Mouse (Mus musculus): ENCODE results near the gene Itga11. TPM values are rescaled to one million over a fixed set of nuclear protein-coding genes. Genes with fewer than 3 reads are reported as not detected.
A peak's percentile ranks its signal among the peaks of the same experiment; 100 is the strongest.
"Not testable (repeated sequence)": the region's sequence is repeated elsewhere in the genome, so short reads cannot be mapped to it uniquely, and the experiment has no call there.

The Itga11 gene
- total RNA-seq (2021) = 1.3 and 1.9 TPM in 2 replicates
- long read RNA-seq, experiment 1, partial matches to known transcripts = 3 of 4 reads
- long read RNA-seq, experiment 1, other reads (novel, unspliced or antisense) = 1 of 4 reads
- long read RNA-seq, experiment 2, partial matches to known transcripts = 3 of 3 reads
- long read RNA-seq, experiment 2, other reads (novel, unspliced or antisense) = 0 of 3 reads

DNA sequence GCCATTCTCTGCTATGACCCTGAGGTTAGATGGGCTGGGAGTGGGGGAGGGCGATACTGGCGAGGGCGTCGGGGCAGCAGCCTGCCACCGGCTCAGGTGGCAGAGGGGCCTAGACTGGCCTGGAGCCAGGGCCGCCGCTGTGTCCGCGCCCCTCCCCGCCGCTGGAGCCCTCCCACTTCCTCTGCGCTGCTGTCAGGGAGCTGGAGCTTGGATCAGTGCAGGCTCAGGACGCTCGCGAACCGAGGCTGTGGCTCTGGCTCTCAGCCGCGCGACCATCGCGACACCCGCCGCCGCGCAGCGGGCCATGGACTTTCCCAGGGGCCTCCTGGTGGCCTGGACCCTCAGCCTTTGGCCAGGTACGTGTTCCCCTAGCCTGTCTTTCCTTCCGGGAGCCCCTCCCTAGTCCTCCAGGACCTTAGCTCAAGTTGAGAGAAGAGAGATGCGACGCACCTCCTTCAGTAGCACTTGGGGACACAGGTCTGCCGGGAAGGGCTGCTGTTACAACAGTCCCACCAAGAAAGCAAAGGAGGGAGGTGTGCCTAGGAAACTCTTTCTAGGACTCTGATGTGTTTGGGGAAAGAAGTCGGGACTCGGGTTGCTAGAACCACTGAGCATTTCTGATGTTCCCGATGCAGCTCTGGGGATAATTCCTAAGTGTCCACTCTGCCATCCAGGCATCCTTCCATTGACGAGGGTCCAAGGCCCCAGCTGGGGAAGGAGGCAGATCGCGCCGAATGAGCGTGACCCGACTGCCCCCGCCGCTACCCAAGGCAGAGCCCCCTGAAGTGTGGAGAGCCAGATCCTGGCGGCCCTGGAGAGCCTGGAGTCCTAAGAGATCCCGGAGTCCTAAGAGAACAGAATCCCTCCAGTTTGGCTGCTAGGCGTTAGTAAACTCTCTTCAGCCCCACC lies at the start of gene Itga11:
Gene Itga11 (plus strand): TSS at position 186 of the 909 bp plus-strand sequence.
- peak; percentile 38 for DNase-seq

DNA sequence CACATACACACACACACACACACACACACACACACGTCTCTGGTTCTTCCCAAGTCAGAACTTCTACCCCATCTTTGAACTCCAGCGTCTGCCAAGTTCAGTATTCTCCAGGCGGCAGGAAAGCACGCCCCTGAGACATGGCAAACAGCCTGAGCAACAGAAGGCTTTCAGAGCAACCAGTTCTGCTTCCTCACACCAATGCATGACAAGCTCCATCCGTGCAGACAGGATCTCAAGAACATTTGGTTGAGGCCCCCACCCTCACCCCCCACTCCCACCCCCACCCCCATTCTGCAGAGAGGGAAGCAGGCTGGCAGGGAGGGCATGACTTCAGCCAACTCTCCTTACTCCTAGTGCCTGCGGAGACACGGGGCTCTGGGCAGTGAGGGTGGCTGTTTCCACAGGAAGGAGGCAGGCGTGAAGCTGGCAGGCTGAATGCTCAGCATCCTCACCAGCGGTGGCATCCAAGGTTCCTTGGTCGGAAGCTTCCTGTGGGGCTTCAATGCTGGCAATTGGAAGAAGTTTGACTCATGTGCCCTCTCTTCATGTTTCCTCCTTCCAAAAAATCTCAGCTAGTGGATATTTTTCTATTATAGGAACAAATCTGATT lies 46.9 kb upstream of the Itga11 start:
- no peak for DNase-seq

DNA sequence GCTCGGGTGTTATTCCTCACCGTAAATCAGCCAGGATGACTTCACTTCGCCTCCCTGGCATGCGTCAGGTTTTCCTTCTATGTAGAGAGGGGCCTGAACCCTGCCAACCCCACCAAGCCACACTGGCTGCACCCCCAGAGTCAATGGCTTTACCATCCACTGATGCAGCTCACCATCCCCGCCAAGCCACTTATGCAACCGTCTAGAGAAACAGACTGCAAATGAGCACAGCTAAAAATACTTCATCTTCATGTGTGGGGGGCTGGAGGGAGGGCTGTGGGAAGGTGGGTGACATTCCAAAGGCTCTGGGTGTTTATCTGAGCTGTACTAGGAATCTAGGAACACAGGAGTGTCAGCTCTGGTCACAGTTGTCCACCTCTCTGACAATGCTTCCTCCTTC lies 45.2 kb upstream of the Itga11 start:
- no peak for DNase-seq

DNA sequence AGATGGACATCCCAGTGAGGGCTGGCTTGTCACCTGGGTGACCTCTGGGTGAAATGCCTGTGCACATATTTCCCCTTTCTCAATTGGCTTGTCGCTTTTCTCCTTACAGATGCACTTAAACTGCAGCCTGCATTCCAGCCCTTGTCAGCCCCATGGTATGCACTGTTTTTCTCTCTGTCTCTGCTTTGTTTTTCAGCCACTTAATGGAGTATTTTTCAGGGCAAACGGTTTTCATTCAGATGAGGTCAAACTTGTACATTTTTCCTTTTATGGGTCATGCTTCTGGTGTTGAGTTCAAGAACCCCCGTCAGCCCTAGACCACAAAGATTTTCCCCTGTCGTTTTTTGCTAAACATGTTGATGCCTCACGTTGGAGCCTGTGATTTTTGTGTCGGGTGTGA lies 39.6 kb upstream of the Itga11 start:
- no peak for DNase-seq

DNA sequence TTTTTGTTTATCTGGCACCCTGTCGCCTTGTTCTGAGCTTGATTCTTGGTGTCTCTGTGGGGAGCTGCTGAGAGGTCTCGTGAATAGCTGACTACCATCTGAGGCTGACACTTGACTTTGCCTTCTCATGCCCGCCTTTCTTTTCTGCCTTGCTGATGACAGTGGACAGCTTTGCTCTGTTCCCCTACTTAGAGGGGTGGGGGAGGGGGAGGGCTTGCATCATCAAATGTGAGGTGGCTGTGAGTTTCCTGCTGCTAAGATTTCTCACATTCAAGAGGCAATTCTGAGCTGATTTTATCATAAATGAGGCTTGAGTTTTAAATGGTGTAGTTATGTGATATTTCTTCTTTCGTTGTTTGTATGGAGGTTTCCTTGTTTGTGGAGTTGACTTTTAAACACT lies 37.9 kb upstream of the Itga11 start:
- no peak for DNase-seq

DNA sequence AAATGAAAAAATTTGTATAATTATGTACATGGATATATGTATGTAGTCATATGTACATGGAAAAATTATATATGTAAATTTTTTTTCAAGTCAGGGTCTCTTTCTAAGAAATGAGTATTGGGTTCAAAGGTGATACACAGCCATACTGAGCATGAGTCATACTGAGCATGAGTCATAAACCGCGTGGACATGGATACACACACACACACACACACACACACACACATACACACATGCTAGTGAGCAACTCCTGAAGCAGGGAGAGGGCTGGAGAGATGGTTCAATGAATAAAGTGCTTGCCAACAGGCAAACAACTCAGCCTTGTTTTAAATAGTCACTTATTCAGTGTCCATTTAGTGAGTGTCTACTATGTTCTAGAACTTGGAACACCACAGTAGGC lies 37.4 kb upstream of the Itga11 start:
- no peak for DNase-seq

DNA sequence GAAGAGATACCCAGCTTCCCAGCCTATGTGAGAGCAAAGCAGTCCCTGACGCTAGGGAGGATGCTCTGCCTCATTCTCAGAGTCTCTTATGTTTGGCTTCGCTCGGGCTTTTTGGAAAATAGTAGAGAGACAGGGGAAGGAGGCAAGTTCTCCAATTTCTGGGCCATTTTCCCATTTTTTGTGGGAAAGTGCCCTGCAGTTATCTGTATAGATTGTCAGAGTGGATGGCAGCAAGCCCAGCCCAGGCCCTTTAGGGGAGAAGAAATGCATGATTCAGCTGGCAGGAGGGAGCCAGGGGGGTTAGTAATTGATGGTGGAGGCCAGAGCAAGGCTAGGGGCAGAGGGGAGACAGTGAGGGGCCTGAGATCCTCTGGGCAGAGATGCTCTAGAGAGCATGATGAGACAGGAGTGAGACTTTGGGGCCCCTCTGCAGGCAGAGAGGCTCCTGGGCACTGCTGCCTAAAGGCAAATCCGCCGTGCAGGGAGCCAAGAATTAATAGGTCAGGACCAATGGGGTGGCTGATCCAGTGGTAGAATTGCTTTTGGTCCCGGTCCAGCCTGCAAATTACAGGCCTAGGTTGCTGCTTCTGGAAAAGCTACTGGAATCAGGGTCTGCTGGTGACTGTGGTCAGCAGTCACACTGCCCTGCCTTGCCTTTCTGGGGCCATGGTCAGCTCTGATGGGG lies 31.8 kb upstream of the Itga11 start:
- no peak for DNase-seq

DNA sequence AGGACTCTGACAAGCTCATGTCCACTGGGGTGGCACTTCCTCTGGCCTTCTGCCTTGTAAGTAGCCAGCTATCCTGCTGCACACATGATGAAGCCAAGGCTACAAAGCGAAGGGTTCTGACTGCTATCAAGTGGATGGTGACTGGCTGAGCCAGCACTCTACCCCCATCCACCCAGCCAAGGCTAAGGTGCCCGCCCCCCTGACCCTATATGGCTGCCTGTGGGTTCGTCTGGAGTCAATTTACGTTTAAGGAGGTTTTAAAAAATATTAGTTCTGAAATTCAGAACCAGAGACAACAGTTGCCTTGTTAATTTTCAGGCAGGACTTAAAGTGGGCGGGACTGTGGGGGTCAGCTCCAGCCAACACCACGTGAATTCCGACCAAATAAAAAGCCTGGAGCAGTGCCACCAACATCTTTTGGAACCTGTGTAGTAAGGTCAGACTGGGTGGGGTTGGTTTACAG lies 30.9 kb upstream of the Itga11 start:
- no peak for DNase-seq

DNA sequence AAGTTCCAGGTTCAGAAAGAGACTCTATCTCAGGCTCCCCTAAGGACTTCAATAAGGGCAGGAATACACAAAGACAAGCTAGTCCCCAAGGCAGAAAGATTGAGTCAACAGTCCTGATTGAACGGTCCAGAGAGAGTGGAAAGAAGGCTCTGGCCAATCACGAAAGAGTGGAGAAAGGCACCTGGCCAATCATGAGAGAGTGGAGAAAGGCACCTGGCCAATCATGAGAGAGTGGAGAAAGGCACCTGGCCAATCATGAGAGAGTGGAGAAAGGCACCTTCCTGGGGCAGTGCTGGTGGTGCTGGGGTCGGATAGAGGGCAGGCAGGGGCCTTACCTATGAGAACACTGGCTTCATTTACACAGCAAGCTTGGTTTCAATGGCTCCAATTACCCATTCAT lies 28.2 kb upstream of the Itga11 start:
- no peak for DNase-seq

DNA sequence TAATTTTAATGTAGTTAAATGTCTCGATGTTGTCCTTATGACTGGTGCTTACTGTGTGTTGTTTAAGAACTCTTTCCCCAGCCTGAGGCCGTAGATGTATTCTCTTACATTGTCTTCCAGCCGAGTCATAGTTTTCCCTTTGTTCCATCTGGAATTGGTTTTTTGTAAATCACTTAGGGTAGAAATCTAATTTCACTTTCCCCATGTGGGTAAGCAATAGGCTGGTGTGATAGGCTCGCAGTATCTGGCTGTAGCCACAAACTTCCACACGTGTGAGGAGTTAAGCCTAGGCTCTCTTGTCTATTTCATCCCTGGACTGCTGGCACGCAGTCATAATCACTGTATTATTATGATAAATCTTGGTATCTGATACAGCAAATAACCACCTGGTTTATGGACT lies 26.9 kb upstream of the Itga11 start:
- no peak for DNase-seq

DNA sequence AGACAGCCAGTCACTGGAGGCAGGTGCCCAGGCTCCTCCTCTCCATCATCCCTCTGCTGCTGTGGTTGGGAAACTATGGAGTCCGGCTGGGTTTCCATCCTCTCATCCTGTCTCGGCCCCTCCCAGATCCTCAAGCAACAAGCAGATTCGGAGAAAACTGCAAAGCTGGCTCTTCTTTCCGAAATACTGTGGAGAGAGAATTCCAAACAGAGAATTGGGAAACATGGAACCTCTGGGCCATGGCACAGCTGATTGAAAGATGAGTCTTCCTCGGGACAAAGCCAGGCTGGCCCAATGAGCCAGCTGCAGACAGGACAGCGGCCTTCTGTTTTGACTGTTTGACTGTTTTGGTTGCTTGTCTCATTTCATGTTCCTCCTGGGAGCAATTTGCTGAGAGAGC lies 23.3 kb upstream of the Itga11 start:
- no peak for DNase-seq

DNA sequence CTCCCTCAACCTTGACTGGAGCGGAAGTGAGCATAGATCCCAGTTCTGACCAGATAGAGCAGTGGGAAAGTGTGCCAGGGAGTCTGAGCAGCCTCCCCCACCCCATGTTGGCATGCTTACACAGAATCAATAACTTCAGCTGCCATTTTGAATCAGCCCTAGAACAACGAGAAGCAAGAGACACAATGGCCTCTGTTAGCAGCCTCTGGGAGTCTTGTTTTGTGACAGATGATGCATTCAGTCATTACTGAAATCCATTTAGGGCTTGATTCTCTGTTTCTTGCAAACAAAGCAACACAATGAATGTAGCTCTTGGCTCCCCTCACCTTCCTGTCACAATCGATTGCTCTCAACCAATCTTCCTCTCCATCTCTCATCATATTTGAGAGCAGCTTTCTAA lies 19.6 kb upstream of the Itga11 start:
- no peak for DNase-seq

DNA sequence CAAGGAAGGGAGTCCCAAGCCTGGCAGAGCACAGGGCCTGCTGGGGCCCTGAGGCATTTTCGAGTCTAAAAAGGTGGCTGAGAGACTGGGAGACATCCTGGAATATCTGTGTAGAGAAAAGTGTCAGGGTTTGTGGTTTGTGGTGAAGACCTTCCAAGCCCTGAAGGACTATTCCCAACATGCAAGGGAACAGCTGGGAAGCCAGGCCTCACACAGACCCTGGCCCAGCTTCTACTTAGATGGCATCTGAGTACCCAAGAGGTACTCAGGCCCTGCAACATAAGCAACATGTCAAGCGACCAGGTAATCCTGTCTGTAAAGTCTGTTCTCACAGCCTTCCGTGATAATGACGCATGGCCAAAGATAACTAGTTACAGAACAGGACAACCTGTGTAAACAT lies 18.6 kb upstream of the Itga11 start:
- no peak for DNase-seq

DNA sequence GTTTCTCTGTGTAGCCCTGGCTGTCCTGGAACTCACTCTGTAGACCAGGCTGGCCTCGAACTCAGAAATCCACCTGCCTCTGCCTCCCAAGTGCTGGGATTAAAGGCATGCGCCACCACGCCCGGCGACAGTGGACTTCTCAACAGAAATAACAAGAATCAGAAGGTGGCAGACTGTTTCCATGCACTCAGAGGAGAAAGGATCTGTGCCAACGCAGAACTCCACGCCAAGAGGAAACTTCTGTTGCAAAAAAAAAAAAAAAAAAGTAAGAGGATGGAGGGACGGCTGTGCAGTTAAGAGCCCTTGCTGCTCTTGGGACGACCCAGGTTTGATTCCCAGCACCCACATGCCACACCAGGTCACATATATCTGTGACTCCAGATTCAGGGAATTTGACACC lies 16.7 kb upstream of the Itga11 start:
- DNase-seq = not testable (repeated sequence)

DNA sequence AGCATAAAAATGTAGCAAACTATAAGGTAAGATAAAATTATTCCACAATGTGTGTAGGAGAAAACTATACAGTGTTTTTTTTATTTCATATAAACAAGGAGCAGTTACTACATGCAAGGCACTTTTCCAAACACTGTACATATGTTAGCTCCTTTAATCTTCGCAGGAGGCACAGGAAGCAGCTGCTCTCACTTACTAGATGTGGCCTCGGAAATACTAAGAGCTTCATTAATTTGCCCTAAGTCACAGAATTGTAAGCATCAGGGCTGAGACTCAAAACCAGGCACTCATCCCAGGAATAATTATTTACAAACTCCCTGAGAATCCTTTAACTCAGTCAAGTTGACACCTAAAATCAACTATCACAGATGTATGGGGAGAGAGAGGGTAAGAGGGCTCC lies 14.2 kb upstream of the Itga11 start:
- no peak for DNase-seq

DNA sequence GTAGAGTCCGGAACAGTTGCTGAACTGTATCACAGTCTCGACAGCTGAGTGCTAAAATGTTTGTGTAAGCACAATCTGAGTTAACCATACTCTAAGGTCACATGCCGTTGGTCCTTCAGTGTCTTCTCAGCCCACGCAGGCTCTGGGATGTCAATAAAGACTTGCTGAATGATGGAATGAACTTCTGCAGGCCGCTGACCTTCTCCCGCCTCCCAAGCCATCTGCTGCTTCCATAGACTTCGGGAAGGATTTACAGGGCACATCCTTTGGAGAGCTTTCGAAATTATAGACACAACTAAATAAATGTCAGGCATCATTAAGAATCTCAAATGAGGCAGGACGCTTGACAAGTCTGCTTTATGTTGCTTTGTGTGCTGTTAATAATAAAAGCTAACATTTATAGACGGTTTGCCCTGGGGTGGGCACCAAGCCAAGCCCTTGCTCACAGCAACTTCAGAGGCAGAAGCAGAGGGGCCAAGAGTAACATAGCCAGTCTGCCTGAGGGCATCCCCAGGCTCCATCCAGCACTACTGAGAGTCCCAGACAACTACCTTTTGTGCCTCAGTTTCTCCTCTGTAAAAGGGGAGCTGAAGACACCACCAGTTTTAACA lies 13.4 kb upstream of the Itga11 start:
- peak; percentile 21 for DNase-seq

DNA sequence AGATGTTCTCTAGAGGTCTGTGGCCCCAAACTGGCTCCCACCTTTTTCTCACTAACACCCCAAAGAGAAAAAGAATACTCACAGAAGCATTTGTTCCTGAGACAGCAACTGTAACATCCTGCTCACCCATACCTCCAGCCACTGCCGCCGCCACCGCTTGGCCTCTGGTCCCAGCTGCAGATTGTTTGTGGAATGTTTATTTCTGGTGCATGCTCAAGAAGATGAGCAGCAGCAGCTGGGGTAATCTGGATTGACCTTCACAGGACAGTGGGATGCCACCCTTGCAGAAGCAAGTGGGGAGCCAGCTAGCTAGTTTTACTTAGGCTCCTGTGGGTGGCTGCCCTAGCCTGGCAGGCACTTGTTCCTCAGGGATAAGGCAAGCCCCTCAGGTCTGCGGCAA lies 11.7 kb upstream of the Itga11 start:
- no peak for DNase-seq

DNA sequence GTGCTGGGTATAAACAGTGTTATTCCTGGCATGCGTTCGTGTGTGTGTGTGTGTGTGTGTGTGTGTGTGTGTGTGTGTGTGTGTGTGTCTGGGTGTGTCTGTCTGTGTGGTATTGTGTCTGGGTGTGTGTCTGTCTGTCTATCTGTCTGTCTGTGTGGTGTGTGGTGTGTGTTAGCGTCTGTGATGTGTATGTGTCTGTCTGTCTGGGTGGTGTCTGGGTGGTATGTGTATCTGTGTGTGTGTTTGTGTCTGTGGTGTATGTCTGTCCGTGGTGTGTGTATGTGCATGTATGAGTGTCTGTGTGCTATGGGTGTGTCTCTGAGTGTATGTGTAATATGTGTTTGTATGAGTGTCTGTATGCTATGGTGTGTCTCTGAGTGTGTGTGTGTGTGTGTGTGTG lies 9.1 kb upstream of the Itga11 start:
- no peak for DNase-seq

DNA sequence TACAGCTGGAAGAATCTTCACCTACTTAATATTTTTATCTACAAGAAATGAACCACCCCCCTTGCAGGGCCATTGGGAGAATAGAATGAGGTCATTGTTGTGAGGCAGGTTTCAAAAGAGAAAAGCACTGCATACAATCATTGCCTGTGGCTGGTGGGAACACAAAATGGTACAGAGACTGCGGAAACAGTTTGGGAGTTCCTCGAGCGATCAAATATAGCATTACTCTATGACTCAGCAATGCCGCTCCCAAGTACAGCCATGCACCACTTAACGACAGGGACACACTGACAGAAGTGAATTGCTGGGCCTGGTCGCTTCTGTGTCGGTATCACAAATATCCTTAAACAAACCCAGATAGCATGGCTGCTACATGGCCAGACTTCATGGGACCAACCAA lies 4.4 kb upstream of the Itga11 start:
- no peak for DNase-seq

DNA sequence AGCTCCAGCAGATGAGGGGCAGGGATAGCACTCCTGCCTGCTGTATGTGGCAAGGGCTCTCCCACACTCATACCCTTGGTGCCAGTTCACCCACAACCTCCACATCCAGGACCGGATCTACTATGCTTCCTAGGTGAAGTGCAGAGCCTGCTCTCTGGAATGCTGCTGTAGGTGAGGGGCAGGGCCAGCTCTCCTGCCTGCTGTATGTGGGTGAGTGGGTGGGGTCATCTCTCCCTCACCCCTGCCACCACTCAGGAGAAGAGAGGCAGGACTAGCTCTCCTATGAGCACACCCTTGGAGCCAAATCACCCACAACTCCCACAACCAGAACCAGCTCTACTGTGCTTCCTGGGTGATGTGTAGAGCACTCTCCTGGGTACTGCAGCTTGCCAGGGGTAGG lies 2.5 kb upstream of the Itga11 start:
- no peak for DNase-seq

DNA sequence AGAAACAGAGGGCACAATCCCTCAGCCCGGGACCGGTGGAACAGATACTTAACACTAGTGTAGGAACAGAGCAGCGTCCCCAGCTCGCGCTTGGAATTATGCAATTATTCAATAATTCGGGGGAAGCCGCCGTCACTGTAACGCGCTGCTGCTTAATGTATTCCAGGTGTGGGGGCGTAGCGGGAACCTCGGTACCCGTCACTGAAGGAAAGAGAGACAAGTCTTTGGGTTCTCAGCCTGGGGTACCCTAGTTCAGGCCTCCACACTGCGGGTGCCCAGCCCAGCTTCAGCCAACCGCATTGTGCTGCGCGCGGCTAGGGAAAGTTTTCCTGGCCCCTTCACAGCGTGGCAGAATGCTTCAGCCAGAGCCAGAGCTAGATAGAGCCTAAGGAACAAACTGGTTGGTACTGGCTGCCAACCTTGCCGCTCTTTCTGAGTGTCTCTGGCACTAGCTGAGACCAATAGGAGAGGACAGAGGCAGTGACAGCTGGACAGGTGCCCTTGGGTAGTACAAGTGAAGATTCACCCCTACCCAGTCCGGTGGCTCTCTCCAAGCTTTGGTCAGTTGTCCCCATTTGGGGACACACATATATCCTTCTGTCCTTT lies 1.0 kb downstream of the Itga11 start:
- DNase-seq = peak; percentile 12

DNA sequence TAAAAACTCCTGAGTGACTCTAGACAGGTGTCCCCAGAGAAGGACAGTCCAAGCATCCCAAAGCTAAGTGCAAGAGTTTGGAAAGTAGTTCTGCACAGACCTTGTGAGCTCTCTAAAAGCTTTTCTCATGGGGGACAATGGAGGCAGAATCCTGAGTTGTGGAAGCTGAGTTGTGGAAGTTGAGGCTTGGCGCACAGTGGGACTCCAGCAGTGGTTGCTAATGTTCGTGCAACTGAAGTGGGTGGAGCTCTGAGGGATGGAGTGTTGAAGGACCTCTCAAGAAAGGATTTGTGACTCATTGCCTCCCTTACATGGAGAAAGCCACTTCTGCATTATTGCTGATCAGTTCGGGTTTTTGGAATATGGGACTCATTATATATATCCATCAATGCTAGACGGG lies 1.8 kb downstream of the Itga11 start:
- DNase-seq = no peak
